Mouse (Mus musculus) myocyte (in vitro differentiated cells): Measurements from ENCODE around the gene Dnah2.

Experiments
- CEBPB ChIP-seq: IDR thresholded peaks from 2 replicates; pipeline ENCODE4 v1.6.1; 2011; ENCODE audit warnings: mild to moderate bottlenecking, moderate library complexity; ENCODE audit not compliant: poor library complexity, insufficient read depth, severe bottlenecking
- E2F4 ChIP-seq: IDR thresholded peaks from one replicate; pipeline ENCODE4 v1.6.1; 2011; ENCODE audit warnings: mild to moderate bottlenecking, control low read depth, moderate library complexity; ENCODE audit not compliant: insufficient read depth
- POLR2A ChIP-seq: IDR thresholded peaks from one replicate; pipeline ENCODE4 v1.6.1; 2011; ENCODE audit warnings: low read depth, mild to moderate bottlenecking, control low read depth, moderate library complexity; ENCODE audit not compliant: insufficient read length
- POLR2AphosphoS2 ChIP-seq: IDR thresholded peaks from one replicate; pipeline ENCODE4 v1.6.1; 2011; ENCODE audit warnings: low read depth, control low read depth; ENCODE audit not compliant: insufficient read length
- USF1 ChIP-seq: IDR thresholded peaks from one replicate; pipeline ENCODE4 v1.6.1; 2011; ENCODE audit warnings: low read depth, mild to moderate bottlenecking, control low read depth, moderate library complexity

- TF ChIP-seq E2F4 (no peak), CEBPB (no peak), POLR2A (no peak), USF1 (no peak), POLR2AphosphoS2 (no peak)
Observed at GRCm38 (mm10) chr11:69563373-69563772, 14.5 kb upstream of the Dnah2 start.
